Mouse (Mus musculus) small intestine, adult 10 weeks (tissue): ENCODE data around the gene Bptf. TPM values are rescaled to one million over a fixed set of nuclear protein-coding genes. Genes with fewer than 3 reads are reported as not detected.

ENCODE experiments used
- polyA plus RNA-seq: library from polyadenylated mRNA; stranded (reverse); fragments of 350-450 nt; fragmentation: Illumina TruSeq; extraction: RNeasy Lipid Tissue Mini Kit (QIAGEN cat#74804); gene quantifications from one replicate; pipeline ENCODE4 v1.2.3, GENCODE M21; 2014; ENCODE audit warnings: low replicate concordance

Bptf gene
- polyA plus RNA-seq: 22.9 TPM

GRCm38 (mm10) chr11:107131749-107132421 is at the start of gene Bptf:
Gene Bptf (minus strand): TSS chr11:107132127.

GRCm38 (mm10) chr11:107025411-107026321 is 106.3 kb downstream of the Bptf start, which contains the start of gene 1810010H24Rik:
Gene 1810010H24Rik (plus strand): TSS chr11:107025681.

GRCm38 (mm10) chr11:106999151-106999948 is 132.6 kb downstream of the Bptf start, which contains the start of gene Kpna2:
Gene Kpna2 (minus strand): TSS chr11:106999541.

Other genes with a start within 250 kb of the Bptf start
- gene Smurf2, start 211.4 kb downstream of the Bptf start, polyA plus RNA-seq: 93.0 TPM
- gene Kpna2, start 132.6 kb downstream of the Bptf start, polyA plus RNA-seq: 150 TPM
- 5.7 TPM for gene 1810010H24Rik, start 106.4 kb downstream of the Bptf start, polyA plus RNA-seq
- gene Nol11, start 57.3 kb upstream of the Bptf start, polyA plus RNA-seq: 22.8 TPM